Mouse (Mus musculus): ENCODE measurements at regions not wholly inside any gene's neighbourhood (a gene's known extent, or its start where the extent isn't known, plus 50 kb on each side); places are given as distances from the start of the nearest gene placed in this dataset.

DNA sequence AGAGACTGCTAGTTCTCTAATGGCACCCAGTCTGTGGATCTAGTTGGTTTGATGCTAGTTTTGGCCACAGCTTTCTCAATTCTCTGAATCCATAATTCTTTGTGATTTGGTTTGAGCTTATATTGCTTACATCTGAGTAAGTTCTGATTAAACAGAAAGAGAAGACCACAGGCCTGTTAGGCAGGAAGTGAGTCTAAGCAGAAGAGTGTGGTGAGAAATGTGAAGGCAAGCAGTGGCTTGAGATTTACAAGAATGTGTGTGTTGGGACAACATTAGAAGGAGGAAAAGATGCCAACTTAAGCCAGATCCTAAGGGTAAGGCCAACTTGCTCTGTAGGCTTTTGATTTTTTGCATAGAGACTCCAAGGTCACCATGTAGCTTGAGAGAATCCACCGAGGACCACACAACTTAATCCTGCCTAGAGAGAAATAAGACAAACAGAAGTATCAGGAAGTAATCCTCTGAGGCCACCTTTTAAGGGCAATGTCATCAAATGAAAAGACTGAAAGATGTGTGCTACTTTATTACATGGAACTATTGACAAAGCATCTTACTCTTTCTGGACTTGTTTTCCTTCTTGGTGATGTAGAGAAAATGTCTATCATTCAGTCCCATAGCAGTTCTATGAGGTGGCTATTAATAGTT, 220.7 kb downstream of the Gm5426 start:
- Histone ChIP-seq H3K36me3 (ENCODE audit: control insufficient read depth, insufficient read depth) (no peaks in the 10 kb centered on the region), H3K27ac (ENCODE audit: low read depth, low read length) (no peak overlapping the region), H3K4me3 (ENCODE audit: low read depth, low read length) (no peak overlapping the region), H3K4me2 (replicated peaks; ENCODE audit: low read depth) (no peak overlapping the region), H3K9me3 (ENCODE audit: control insufficient read depth) (no peaks in the 10 kb centered on the region), H3K9ac (ENCODE audit: low read depth, low read length) (no peak overlapping the region), H3K4me1 (replicated peaks; ENCODE audit: control insufficient read depth, insufficient read depth, low read length) (no peaks in the 10 kb centered on the region), H3K27me3 (replicated peaks; ENCODE audit: control insufficient read depth, insufficient read depth, low read length) (no peaks in the 10 kb centered on the region)
- TF ChIP-seq CTCF (IDR thresholded peaks at IDR 0.05; ENCODE audit: low read depth): no peak
- no peak for ATAC-seq
- WGBS: 61% methylated on average over 1 of the region's 1 CpGs

DNA sequence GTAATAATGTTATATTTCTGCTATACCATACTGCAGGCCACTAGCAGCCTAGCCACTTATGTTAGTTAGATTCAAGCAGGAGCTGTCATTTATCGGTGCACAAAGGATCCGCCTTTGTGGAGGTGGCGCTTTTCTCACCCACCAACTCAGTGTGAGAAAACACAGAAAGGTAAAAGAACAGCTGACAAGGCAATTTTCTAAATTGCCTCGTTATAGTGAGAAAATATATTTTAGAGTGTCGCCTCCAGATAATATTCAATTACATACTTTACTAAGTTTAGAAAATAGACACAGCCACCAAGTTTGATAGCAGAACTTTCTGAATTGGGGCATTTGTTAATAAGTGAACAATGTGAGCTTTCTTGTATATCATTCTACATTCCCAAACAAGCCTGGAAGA, 221.2 kb downstream of the Gm5426 start:
- no peak overlapping the region for H3K27ac ChIP-seq (ENCODE audit: low read depth, low read length)
- WGBS: 90% methylated on average over 5 of the region's 5 CpGs

DNA sequence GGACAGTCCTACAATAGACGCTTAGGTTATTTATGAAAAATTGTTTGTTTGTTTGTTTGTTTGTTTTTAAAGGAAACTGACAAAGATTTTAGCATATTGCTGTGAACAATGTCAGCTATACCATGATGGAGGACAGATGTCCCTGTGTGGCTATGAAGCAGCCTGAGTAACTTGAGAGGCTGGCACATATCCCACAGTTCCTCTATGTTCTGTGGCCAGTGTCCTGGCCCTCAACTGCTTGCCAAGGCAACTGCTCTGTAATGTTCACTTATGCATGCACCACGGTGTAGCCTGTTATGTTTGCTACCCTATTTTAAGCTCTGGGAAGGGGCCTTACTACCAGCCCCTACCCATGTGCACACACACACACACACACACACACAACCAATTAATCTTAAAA, 222.6 kb downstream of the Gm5426 start:
- Histone ChIP-seq H3K9ac (ENCODE audit: low read depth, low read length) (no peak overlapping the region), H3K27me3 (replicated peaks; ENCODE audit: control insufficient read depth, insufficient read depth, low read length) (no peaks in the 10 kb centered on the region), H3K27ac (ENCODE audit: low read depth, low read length) (no peak overlapping the region), H3K36me3 (ENCODE audit: control insufficient read depth, insufficient read depth) (no peaks in the 10 kb centered on the region), H3K4me3 (ENCODE audit: low read depth, low read length) (no peak overlapping the region), H3K4me1 (replicated peaks; ENCODE audit: control insufficient read depth, insufficient read depth, low read length) (no peaks in the 10 kb centered on the region), H3K9me3 (ENCODE audit: control insufficient read depth) (no peaks in the 10 kb centered on the region), H3K4me2 (replicated peaks; ENCODE audit: low read depth) (no peak overlapping the region)
- no peak for ATAC-seq
- WGBS: 81% methylated on average over 2 of the region's 2 CpGs
- TF ChIP-seq CTCF (IDR thresholded peaks at IDR 0.05; ENCODE audit: low read depth): no peak

More for the DNA sequence above, 221.2 kb downstream of the Gm5426 start:
- no peaks in the 10 kb centered on the region for H3K9me3 ChIP-seq (ENCODE audit: control insufficient read depth)
- H3K27me3 ChIP-seq (replicated peaks; ENCODE audit: control insufficient read depth, insufficient read depth, low read length): no peaks in the 10 kb centered on the region
- no peak overlapping the region for H3K4me2 ChIP-seq (replicated peaks; ENCODE audit: low read depth)
- H3K4me3 ChIP-seq (ENCODE audit: low read depth, low read length): no peak overlapping the region
- ATAC-seq: no peak
- H3K4me1 ChIP-seq (replicated peaks; ENCODE audit: control insufficient read depth, insufficient read depth, low read length): no peaks in the 10 kb centered on the region
- no peaks in the 10 kb centered on the region for H3K36me3 ChIP-seq (ENCODE audit: control insufficient read depth, insufficient read depth)
- TF ChIP-seq CTCF (IDR thresholded peaks at IDR 0.05; ENCODE audit: low read depth): no peak
- no peak overlapping the region for H3K9ac ChIP-seq (ENCODE audit: low read depth, low read length)

DNA sequence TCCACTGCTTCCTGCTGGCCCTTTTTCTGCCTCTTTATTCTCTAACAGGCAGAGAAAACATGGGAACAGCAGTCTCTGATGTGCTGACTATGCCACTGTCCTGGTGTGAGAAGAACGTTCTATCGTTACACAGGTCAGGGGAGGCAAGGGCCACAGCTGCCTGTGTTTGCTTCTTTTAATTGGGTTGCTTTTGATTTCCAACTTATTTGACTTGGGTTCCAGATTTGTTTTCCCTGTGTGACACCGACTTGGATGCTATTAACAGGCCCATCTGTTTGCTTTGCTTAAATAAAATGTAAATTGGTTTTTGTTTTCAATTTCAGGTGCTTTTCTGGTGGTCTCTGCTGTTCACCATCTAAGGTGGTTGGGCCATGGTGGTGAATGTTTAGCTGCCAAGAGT, 225.8 kb downstream of the Gm5426 start:
- Histone ChIP-seq H3K27me3 (replicated peaks; ENCODE audit: control insufficient read depth, insufficient read depth, low read length) (no peaks in the 10 kb centered on the region), H3K4me2 (replicated peaks; ENCODE audit: low read depth) (no peak overlapping the region), H3K4me1 (replicated peaks; ENCODE audit: control insufficient read depth, insufficient read depth, low read length) (no peaks in the 10 kb centered on the region), H3K4me3 (ENCODE audit: low read depth, low read length) (no peak overlapping the region), H3K27ac (ENCODE audit: low read depth, low read length) (no peak overlapping the region), H3K9ac (ENCODE audit: low read depth, low read length) (no peak overlapping the region), H3K36me3 (ENCODE audit: control insufficient read depth, insufficient read depth) (no peaks in the 10 kb centered on the region), H3K9me3 (ENCODE audit: control insufficient read depth) (no peaks in the 10 kb centered on the region)
- ATAC-seq: no peak
- 54% methylated on average over 3 of the region's 3 CpGs for WGBS
- TF ChIP-seq CTCF (IDR thresholded peaks at IDR 0.05; ENCODE audit: low read depth): no peak

DNA sequence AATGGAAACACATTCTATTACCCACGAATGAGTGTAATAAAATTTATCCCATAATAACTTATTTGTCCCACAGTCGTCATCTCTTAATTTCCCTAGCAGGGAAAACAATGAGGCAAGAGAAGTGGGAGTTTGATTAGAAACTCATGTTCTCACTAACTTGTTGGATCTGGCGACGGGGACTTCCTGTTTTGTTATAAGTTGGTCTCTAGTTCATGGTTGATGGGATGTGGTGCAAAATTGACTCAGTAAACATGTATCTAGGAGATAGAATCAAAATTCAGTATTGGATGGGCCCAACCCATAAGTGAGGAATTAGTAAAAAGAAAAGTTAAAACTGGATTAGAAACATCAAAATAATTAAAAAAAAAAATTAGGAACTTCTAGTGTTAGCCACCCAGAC, 227.5 kb downstream of the Gm5426 start:
- no peaks in the 10 kb centered on the region for H3K36me3 ChIP-seq (ENCODE audit: control insufficient read depth, insufficient read depth)
- no peak overlapping the region for H3K27ac ChIP-seq (ENCODE audit: low read depth, low read length)
- WGBS: 80% methylated on average over 4 of the region's 4 CpGs
- H3K4me3 ChIP-seq (ENCODE audit: low read depth, low read length): no peak overlapping the region
- no peaks in the 10 kb centered on the region for H3K4me1 ChIP-seq (replicated peaks; ENCODE audit: control insufficient read depth, insufficient read depth, low read length)
- TF ChIP-seq CTCF (IDR thresholded peaks at IDR 0.05; ENCODE audit: low read depth): no peak
- no peak overlapping the region for H3K9ac ChIP-seq (ENCODE audit: low read depth, low read length)
- no peaks in the 10 kb centered on the region for H3K9me3 ChIP-seq (ENCODE audit: control insufficient read depth)
- H3K4me2 ChIP-seq (replicated peaks; ENCODE audit: low read depth): no peak overlapping the region
- no peak for ATAC-seq
- H3K27me3 ChIP-seq (replicated peaks; ENCODE audit: control insufficient read depth, insufficient read depth, low read length): no peaks in the 10 kb centered on the region

DNA sequence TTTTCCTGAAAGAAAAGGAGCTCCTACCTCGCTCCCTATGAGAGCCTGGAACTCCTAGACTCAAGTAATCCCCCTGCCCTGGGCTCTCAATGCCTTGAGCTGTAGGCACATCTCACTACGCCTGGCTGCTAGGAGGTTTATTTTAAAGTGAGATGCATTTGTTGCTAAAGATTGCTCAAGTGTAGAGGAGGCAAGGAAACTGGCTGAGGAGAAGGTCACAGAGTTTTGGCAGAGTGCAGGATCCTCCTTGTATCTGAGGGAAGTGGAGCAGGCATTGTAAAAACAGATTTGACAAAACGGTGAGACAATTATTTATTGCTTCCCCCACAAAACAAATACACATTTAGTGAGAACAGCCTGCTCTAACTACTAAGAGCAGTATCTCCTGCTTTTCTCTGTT, 228.7 kb downstream of the Gm5426 start:
- Histone ChIP-seq H3K9me3 (ENCODE audit: control insufficient read depth) (no peaks in the 10 kb centered on the region), H3K4me3 (ENCODE audit: low read depth, low read length) (no peak overlapping the region), H3K27me3 (replicated peaks; ENCODE audit: control insufficient read depth, insufficient read depth, low read length) (no peaks in the 10 kb centered on the region), H3K4me1 (replicated peaks; ENCODE audit: control insufficient read depth, insufficient read depth, low read length) (no peaks in the 10 kb centered on the region), H3K9ac (ENCODE audit: low read depth, low read length) (no peak overlapping the region), H3K27ac (ENCODE audit: low read depth, low read length) (no peak overlapping the region), H3K4me2 (replicated peaks; ENCODE audit: low read depth) (no peak overlapping the region), H3K36me3 (ENCODE audit: control insufficient read depth, insufficient read depth) (no peaks in the 10 kb centered on the region)
- TF ChIP-seq CTCF (IDR thresholded peaks at IDR 0.05; ENCODE audit: low read depth): no peak
- no peak for ATAC-seq
- WGBS: 51% methylated on average over 3 of the region's 3 CpGs

DNA sequence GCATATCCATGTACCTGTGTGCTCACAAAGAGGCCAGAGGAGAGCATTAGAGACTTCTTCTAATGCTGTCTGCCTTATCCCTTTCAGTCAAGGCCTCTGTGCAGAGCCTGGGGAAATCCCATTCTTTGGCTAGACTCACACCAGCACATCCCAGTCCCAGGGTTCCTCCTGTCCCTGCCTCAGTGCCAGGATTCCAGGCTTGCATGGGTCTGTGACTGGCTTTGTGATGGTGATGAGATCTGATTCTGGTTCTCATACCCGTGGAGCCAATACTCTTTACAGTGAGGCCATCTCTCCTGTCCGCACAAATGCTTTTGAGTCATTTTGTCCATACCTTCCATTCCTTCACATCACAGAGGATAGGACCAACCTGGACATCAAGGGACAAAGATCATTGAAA, 230.5 kb downstream of the Gm5426 start:
- no peak for TF ChIP-seq CTCF (IDR thresholded peaks at IDR 0.05; ENCODE audit: low read depth)
- Histone ChIP-seq H3K27me3 (replicated peaks; ENCODE audit: control insufficient read depth, insufficient read depth, low read length) (no peaks in the 10 kb centered on the region), H3K27ac (ENCODE audit: low read depth, low read length) (no peak overlapping the region), H3K9me3 (ENCODE audit: control insufficient read depth) (no peaks in the 10 kb centered on the region), H3K36me3 (ENCODE audit: control insufficient read depth, insufficient read depth) (no peaks in the 10 kb centered on the region), H3K4me2 (replicated peaks; ENCODE audit: low read depth) (no peak overlapping the region), H3K4me1 (replicated peaks; ENCODE audit: control insufficient read depth, insufficient read depth, low read length) (no peaks in the 10 kb centered on the region), H3K9ac (ENCODE audit: low read depth, low read length) (no peak overlapping the region), H3K4me3 (ENCODE audit: low read depth, low read length) (no peak overlapping the region)
- 94% methylated on average over 2 of the region's 2 CpGs for WGBS
- ATAC-seq: no peak
